Mouse (Mus musculus) megakaryocyte, embryonic 14.5 days (primary cell): ENCODE data around the gene Lrrc18. TPM values are rescaled to one million over a fixed set of nuclear protein-coding genes. Genes with fewer than 3 reads are reported as not detected.

Source experiments
- H3K27me3 ChIP-seq: replicated peaks from 2 replicates; pipeline ENCODE3; 2012; ENCODE audit warnings: inconsistent platforms
- H3K36me3 ChIP-seq: replicated peaks from 2 replicates; pipeline ENCODE3; 2012; ENCODE audit warnings: low read length, inconsistent platforms, mixed read lengths
- H3K4me1 ChIP-seq: 2 replicates; pipeline ENCODE4 v1.6.1; 2012; ENCODE audit warnings: inconsistent platforms
- H3K4me3 ChIP-seq: replicated peaks from 2 replicates; pipeline ENCODE3; 2012; ENCODE audit warnings: moderate library complexity, mild to moderate bottlenecking, inconsistent platforms
- H3K9me3 ChIP-seq: 2 replicates; pipeline ENCODE4 v1.6.1; 2012; ENCODE audit warnings: inconsistent platforms
- FLI1 ChIP-seq: IDR thresholded peaks from 2 replicates; pipeline ENCODE4 v1.6.1; 2012; ENCODE audit warnings: low read length, inconsistent platforms, mixed read lengths
- GATA1 ChIP-seq: IDR thresholded peaks from 3 replicates; pipeline ENCODE4 v1.6.1; 2012; ENCODE audit warnings: mixed read lengths, low read length, inconsistent platforms, borderline replicate concordance
- polyA plus RNA-seq: library from polyadenylated mRNA; stranded (reverse); fragments of >175 nt; gene quantifications from 2 replicates; pipeline ENCODE4 v1.2.3, GENCODE M21; 2012; ENCODE audit warnings: low replicate concordance; ENCODE audit not compliant: insufficient read depth

Lrrc18 gene
- polyA plus RNA-seq, 1 experiment, result not detected

DNA sequence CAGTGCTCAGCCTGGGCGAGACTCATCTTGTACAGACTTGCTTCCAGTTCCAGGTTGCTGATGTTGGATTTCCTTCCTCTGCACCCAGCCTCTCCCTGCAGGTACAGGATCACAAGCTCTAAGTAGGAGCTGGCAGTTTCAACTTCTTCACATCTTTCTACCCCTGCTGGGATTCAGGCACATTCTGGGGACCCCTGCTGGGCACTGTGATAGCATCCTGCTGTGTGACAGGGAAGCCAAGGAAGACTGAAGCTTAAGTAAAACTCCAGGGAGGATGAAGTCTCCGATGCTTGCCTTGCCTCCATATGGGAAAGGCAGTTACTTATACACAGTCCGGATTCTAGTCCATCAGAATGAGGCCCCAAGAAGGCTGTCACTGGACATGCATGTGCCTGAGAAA is 45.6 kb downstream of the Lrrc18 start:
- TF ChIP-seq GATA1, result no peak
- no peak for TF ChIP-seq FLI1
- H3K36me3 ChIP-seq, result peaks cover 90% of the 10 kb centered on the region
- H3K9me3 ChIP-seq, result no peaks in the 10 kb centered on the region
- H3K4me3 ChIP-seq, result no peak overlapping the region
- H3K27me3 ChIP-seq, result peaks cover 4% of the 10 kb centered on the region
- peaks cover 4% of the 10 kb centered on the region; the same call in 1 of the 2 replicates for H3K4me1 ChIP-seq

DNA sequence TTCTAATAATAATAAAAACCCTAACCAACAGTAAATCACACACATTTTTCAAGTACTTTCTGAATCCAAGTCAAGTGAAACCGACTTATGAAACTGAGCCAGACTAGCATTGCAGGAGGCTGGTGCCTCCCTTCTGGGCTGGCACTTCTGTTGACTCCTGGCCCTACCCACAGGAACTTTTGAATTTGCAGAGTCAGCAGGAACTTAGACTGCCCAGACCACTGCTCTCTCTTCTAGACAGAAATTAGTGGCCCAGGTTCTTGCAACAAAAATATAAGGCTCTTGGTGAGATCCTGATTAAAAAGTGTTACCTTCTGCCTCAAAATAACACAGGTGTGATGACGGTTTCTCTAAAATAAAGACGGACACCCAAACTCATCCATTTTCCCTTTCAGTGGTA is 54.0 kb downstream of the Lrrc18 start:
- no peaks in the 10 kb centered on the region for H3K27me3 ChIP-seq
- peaks cover 11% of the 10 kb centered on the region; the same call in 1 of the 2 replicates for H3K4me1 ChIP-seq
- H3K4me3 ChIP-seq, result no peak overlapping the region
- peaks cover 76% of the 10 kb centered on the region for H3K36me3 ChIP-seq
- TF ChIP-seq GATA1, result no peak
- no peak for TF ChIP-seq FLI1
- no peaks in the 10 kb centered on the region for H3K9me3 ChIP-seq

DNA sequence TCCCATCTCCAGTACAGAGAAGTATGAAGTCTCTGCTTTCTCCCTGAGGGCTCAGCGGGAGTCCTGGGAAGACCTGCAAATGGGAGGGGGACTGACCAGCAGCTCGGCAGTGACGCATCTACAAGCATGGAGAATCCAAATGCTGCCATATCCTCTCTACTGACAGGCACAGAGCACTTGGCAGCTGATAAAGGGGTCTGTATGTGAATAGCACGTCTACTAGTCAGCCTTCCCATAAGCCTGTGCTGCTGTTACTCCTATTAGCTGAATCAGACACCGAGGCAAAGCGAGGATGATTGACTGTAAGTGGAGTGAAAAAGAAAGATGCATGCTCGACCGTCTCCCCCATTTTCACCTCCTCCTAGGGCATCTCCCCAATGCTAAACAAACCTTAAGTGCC is 62.3 kb downstream of the Lrrc18 start:
- TF ChIP-seq FLI1, result no peak
- TF ChIP-seq GATA1, result no peak
- Histone ChIP-seq H3K9me3 (no peaks in the 10 kb centered on the region), H3K4me1 (no peaks in the 10 kb centered on the region), H3K27me3 (no peaks in the 10 kb centered on the region), H3K36me3 (peaks cover 67% of the 10 kb centered on the region), H3K4me3 (no peak overlapping the region)

DNA sequence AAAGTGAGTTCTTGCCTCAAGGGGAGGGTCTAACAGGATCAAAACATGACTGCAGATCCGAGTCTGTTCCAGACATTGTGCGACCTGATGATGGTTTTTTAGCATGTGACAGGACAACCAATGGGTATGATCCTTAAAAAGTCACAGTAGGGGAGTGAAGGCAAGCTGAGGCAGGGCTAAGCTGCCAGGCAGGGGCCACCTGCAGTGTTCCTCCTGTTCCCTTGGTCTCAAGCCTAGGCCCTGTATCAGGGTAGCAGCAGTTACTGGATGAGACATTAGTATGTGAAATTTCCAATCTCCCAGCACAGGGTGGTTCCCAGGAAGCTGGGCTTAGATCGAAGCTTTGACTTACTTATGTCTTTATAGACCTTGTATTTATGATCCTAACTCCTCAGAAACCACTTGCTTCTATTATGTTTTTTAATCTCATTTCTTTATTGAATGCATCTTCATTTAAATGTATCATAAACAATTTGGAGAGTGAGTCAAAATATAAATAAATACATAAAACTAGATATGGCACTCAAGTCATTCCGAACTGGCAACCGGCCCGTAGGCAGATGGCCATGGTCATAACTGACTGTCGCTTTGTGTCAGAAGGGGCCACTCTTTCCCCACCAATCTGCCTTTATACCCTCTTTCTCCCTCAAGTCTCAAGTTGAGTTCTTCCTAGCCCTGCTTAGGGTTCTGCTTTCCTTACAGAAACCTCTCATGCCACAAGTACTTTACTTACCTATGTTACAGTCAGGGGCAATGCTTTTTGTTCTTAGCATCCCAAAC is 67.9 kb downstream of the Lrrc18 start:
- Histone ChIP-seq H3K27me3 (no peaks in the 10 kb centered on the region), H3K9me3 (no peaks in the 10 kb centered on the region), H3K4me1 (no peaks in the 10 kb centered on the region), H3K4me3 (no peak overlapping the region), H3K36me3 (peaks cover 79% of the 10 kb centered on the region)
- no peak for TF ChIP-seq GATA1
- no peak for TF ChIP-seq FLI1

DNA sequence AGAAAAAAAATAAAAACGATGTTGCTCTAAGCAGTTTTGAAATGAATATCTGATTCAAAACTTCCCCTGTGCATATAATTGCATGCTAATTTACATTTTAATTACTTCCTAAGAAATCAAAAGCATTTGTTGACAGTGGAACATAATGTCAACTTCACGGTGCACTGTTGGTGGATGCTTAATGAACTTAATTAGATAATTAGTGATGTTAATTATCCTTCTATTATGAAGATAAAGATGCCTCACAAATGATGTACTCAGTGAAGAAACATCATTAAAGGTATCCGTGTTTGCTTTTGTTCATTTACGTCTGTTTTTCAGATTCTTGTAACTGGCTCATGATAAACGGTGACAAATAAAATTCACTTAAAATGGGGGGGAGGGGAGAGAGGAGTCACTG is 71.8 kb downstream of the Lrrc18 start:
- Histone ChIP-seq H3K36me3 (peaks cover 76% of the 10 kb centered on the region), H3K4me3 (no peak overlapping the region), H3K9me3 (no peaks in the 10 kb centered on the region), H3K4me1 (no peaks in the 10 kb centered on the region), H3K27me3 (no peaks in the 10 kb centered on the region)
- TF ChIP-seq GATA1, result no peak
- TF ChIP-seq FLI1, result no peak

Other genes starting within 250 kb of the Lrrc18 start
- gene Tmem273, start 205.4 kb upstream of the Lrrc18 start, polyA plus RNA-seq, result 1.7 TPM in 1 of 2 replicates, not detected in the other
- gene Fam170b, start 157.4 kb upstream of the Lrrc18 start, polyA plus RNA-seq, result not detected in 2 replicates
- not detected in 2 replicates for gene Vstm4, start 134.6 kb upstream of the Lrrc18 start, polyA plus RNA-seq
- 4.5 and 6.3 TPM in 2 replicates for gene Wdfy4, start 194.1 kb downstream of the Lrrc18 start, polyA plus RNA-seq
- gene Arhgap22, start 222.6 kb downstream of the Lrrc18 start, polyA plus RNA-seq, result 1.5 and 6.5 TPM in 2 replicates